In the genomic region with DNA sequence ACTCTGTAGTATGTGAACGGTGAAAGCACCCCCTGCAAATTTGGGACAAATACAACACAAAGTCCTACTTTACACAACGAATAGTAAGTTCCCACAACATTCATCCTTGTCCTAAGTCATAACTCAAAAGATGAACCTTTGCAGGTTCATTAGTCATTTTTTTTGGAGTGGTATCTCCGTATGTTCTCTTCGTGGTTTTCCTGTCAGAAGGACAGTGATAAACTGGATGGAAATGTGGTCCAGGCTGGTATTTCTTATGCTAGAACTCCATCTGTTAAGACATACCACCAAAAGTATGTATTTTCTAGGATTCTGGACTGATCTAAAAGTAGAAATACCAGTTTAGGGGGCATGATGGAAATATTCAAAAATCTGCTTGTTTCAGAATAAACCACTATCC, we compare ENCODE assay signal across 8 mouse cellular contexts. TPM values are rescaled to one million over a fixed set of nuclear protein-coding genes. Genes with fewer than 3 reads are reported as not detected.
A peak's percentile ranks its signal among the peaks of the same experiment; 100 is the strongest.
DNase-seq lines count a peak whose midpoint lies in the region; ATAC-seq and TF ChIP-seq lines count a peak whose summit lies in the region.

No protein-coding gene starts in this region.

- peak overlapping the region; percentile 72 for H3K4me3 ChIP-seq in lung, embryonic 15.5 days
- no peak overlapping the region for H3K4me3 ChIP-seq in lung, adult 2 months (replicated peaks; ENCODE audit: extremely low read depth, low read depth, low read length)
- H3K4me3 ChIP-seq in forebrain, embryonic 11.5 days (ENCODE audit: low read depth, low read length) = no peak overlapping the region
- peak overlapping the region; percentile 72 for H3K4me3 ChIP-seq in limb, embryonic 12.5 days (replicated peaks)
- peak overlapping the region; percentile 64 for H3K4me3 ChIP-seq in neural tube, embryonic 15.5 days (replicated peaks)

- WGBS in lung, embryonic 15.5 days = 66% methylated on average over 4 of the region's 4 CpGs
- WGBS in lung, adult 2 months = 76% methylated on average over 4 of the region's 4 CpGs
- WGBS in forebrain, embryonic 11.5 days = 90% methylated on average over 4 of the region's 4 CpGs
- WGBS in limb, embryonic 12.5 days = 84% methylated on average over 4 of the region's 4 CpGs
- WGBS in neural tube, embryonic 15.5 days = 85% methylated on average over 4 of the region's 4 CpGs

- no peak for DNase-seq in lung, adult 2 months
- DNase-seq in forebrain, embryonic 11.5 days (ENCODE audit: low spot score) = no peak
- DNase-seq in right cerebral cortex, postnatal 25 days = no peak
- no peak for DNase-seq in left cerebral cortex, postnatal 25 days (ENCODE audit: low spot score in 2 of 2)
- no peak for DNase-seq in cerebellum, adult 11-12 months

- H3K4me2 ChIP-seq in lung, embryonic 15.5 days = peak overlapping the region; percentile 77
- peak overlapping the region; percentile 99; the same call in 1 of the 2 replicates for H3K4me2 ChIP-seq in forebrain, embryonic 11.5 days (ENCODE audit: low read depth, low read length, severe bottlenecking)
- peak overlapping the region; percentile 87 for H3K4me2 ChIP-seq in limb, embryonic 12.5 days
- H3K4me2 ChIP-seq in neural tube, embryonic 15.5 days = peak overlapping the region; percentile 90

- no peak overlapping the region for H3K9ac ChIP-seq in lung, embryonic 15.5 days
- no peak overlapping the region; the same call in 1 of the 2 replicates for H3K9ac ChIP-seq in forebrain, embryonic 11.5 days (ENCODE audit: low read length)
- H3K9ac ChIP-seq in limb, embryonic 12.5 days (replicated peaks) = no peak overlapping the region
- peak overlapping the region; percentile 62; the same call in 1 of the 2 replicates for H3K9ac ChIP-seq in neural tube, embryonic 15.5 days (replicated peaks)

- TF ChIP-seq CTCF in lung, adult 2 months (IDR thresholded peaks at IDR 0.05; ENCODE audit: insufficient read depth, low read length) = no peak

- ATAC-seq in lung, embryonic 15.5 days (ENCODE audit: borderline replicate concordance, extremely low read depth, low FRiP score, low TSS enrichment) = no peak
- no peak for ATAC-seq in forebrain, embryonic 11.5 days (replicated peaks; ENCODE audit: low FRiP score)
- no peak for ATAC-seq in limb, embryonic 12.5 days (ENCODE audit: insufficient number of reproducible peaks, insufficient read depth, low FRiP score, low TSS enrichment, low read depth)
- no peak for ATAC-seq in neural tube, embryonic 15.5 days (ENCODE audit: low FRiP score)

- no peaks in the 10 kb centered on the region for H3K9me3 ChIP-seq in lung, embryonic 15.5 days
- no peaks in the 10 kb centered on the region for H3K9me3 ChIP-seq in forebrain, embryonic 11.5 days (ENCODE audit: control insufficient read depth, low read length)
- no peaks in the 10 kb centered on the region for H3K9me3 ChIP-seq in limb, embryonic 12.5 days
- no peaks in the 10 kb centered on the region for H3K9me3 ChIP-seq in neural tube, embryonic 15.5 days (replicated peaks)

- H3K36me3 ChIP-seq in lung, embryonic 15.5 days = no peaks in the 10 kb centered on the region
- H3K36me3 ChIP-seq in forebrain, embryonic 11.5 days (ENCODE audit: control insufficient read depth, insufficient read depth, low read length) = no peaks in the 10 kb centered on the region
- peaks cover 26% of the 10 kb centered on the region for H3K36me3 ChIP-seq in limb, embryonic 12.5 days
- peaks cover 10% of the 10 kb centered on the region for H3K36me3 ChIP-seq in neural tube, embryonic 15.5 days

- H3K4me1 ChIP-seq in lung, embryonic 15.5 days = peaks cover 14% of the 10 kb centered on the region
- peaks cover 5% of the 10 kb centered on the region for H3K4me1 ChIP-seq in lung, adult 2 months (ENCODE audit: control insufficient read depth, insufficient read depth, low read length)
- no peaks in the 10 kb centered on the region; the same call in 1 of the 2 replicates for H3K4me1 ChIP-seq in forebrain, embryonic 11.5 days (replicated peaks; ENCODE audit: control insufficient read depth, insufficient read depth, low read length)
- peaks cover 21% of the 10 kb centered on the region for H3K4me1 ChIP-seq in limb, embryonic 12.5 days (replicated peaks)
- H3K4me1 ChIP-seq in neural tube, embryonic 15.5 days = peaks cover 29% of the 10 kb centered on the region

- intact Hi-C loops in left cerebral cortex, postnatal 25 days (cut with DNase I) = no loop called here

- TF ChIP-seq POLR2A in lung, adult 2 months (IDR thresholded peaks at IDR 0.05; ENCODE audit: borderline replicate concordance, extremely low read depth, low read depth, low read length) = no peak

- no peaks in the 10 kb centered on the region for H3K27me3 ChIP-seq in lung, embryonic 15.5 days
- H3K27me3 ChIP-seq in forebrain, embryonic 11.5 days (ENCODE audit: control insufficient read depth, insufficient read depth, low read length) = no peaks in the 10 kb centered on the region
- H3K27me3 ChIP-seq in limb, embryonic 12.5 days = no peaks in the 10 kb centered on the region
- H3K27me3 ChIP-seq in neural tube, embryonic 15.5 days (replicated peaks) = no peaks in the 10 kb centered on the region

- no peak overlapping the region for H3K27ac ChIP-seq in lung, embryonic 15.5 days
- H3K27ac ChIP-seq in forebrain, embryonic 11.5 days (ENCODE audit: low read depth, low read length) = no peak overlapping the region
- H3K27ac ChIP-seq in limb, embryonic 12.5 days = no peak overlapping the region
- no peak overlapping the region for H3K27ac ChIP-seq in neural tube, embryonic 15.5 days (replicated peaks)

RNA-seq across cellular contexts. Expression of gene Erlin1, which starts 1.4 kb away (rescaled TPM):
- 38.9 and 41.9 TPM in 2 replicates for polyA plus RNA-seq in lung, embryonic 15.5 days (2015; fragmentation: Nextera tagmentation; extraction: Ambion mirVana)
- polyA plus RNA-seq in lung, adult 2 months (2012; rRNA removed) = 6.5 and 7.0 TPM in 2 replicates
- 18.6 and 19.6 TPM in 2 replicates for polyA plus RNA-seq in forebrain, embryonic 11.5 days (2014; fragmentation: Nextera tagmentation; extraction: Ambion mirVana)
- polyA plus RNA-seq in limb, embryonic 12.5 days (2016; fragmentation: Nextera tagmentation; extraction: Ambion mirVana) = 29.5 and 31.7 TPM in 2 replicates
- polyA plus RNA-seq in neural tube, embryonic 15.5 days (2015; fragmentation: Nextera tagmentation; extraction: Ambion mirVana) = 20.2 and 22.8 TPM in 2 replicates
- 10 to 100 TPM; 21.4 to 25.5 TPM for total RNA-seq in left cerebral cortex, postnatal 25 days (2021)

RNA-seq across cellular contexts. Expression of gene Chuk, which starts 39.0 kb away (rescaled TPM):
- 37.1 and 40.8 TPM in 2 replicates for polyA plus RNA-seq in lung, embryonic 15.5 days (2015; fragmentation: Nextera tagmentation; extraction: Ambion mirVana)
- 10.2 and 16.1 TPM in 2 replicates for polyA plus RNA-seq in lung, adult 2 months (2012; rRNA removed)
- 59.6 and 62.9 TPM in 2 replicates for polyA plus RNA-seq in forebrain, embryonic 11.5 days (2014; fragmentation: Nextera tagmentation; extraction: Ambion mirVana)
- polyA plus RNA-seq in limb, embryonic 12.5 days (2016; fragmentation: Nextera tagmentation; extraction: Ambion mirVana) = 55.2 and 56.6 TPM in 2 replicates
- polyA plus RNA-seq in neural tube, embryonic 15.5 days (2015; fragmentation: Nextera tagmentation; extraction: Ambion mirVana) = 55.8 and 62.6 TPM in 2 replicates
- 10 to 100 TPM; 42.2 to 54.8 TPM for total RNA-seq in left cerebral cortex, postnatal 25 days (2021)

RNA-seq across cellular contexts. Expression of gene Cyp2c23, which starts 39.2 kb away (rescaled TPM):
- 0.35 TPM in 2 replicates for polyA plus RNA-seq in lung, embryonic 15.5 days (2015; fragmentation: Nextera tagmentation; extraction: Ambion mirVana)
- 0.53 and 0.65 TPM in 2 replicates for polyA plus RNA-seq in lung, adult 2 months (2012; rRNA removed)
- not detected in 2 replicates for polyA plus RNA-seq in forebrain, embryonic 11.5 days (2014; fragmentation: Nextera tagmentation; extraction: Ambion mirVana)
- 0.14 and 0.31 TPM in 2 replicates for polyA plus RNA-seq in limb, embryonic 12.5 days (2016; fragmentation: Nextera tagmentation; extraction: Ambion mirVana)
- polyA plus RNA-seq in neural tube, embryonic 15.5 days (2015; fragmentation: Nextera tagmentation; extraction: Ambion mirVana) = 0.09 TPM in 1 of 2 replicates, not detected in the other
- under 1 TPM; 0.16 to 0.37 TPM for total RNA-seq in left cerebral cortex, postnatal 25 days (2021)

Comparison
In these comparisons a context has a peak if more than half of its experiments do, and no peak if none do; other contexts are left out.
1. H3K4me3 ChIP-seq: peak in lung, embryonic 15.5 days (single experiment), limb, embryonic 12.5 days (single experiment) and neural tube, embryonic 15.5 days (single experiment); none in lung, adult 2 months (single experiment) and forebrain, embryonic 11.5 days (single experiment).
2. Peak in every context shown above with its lines, with median percentiles within 50 percentile points of each other: H3K4me2 ChIP-seq.